Mouse (Mus musculus) neural tube, embryonic 10.5 days (tissue): ENCODE results near the gene Tsga10ip.
"Not testable (repeated sequence)": the region's sequence is repeated elsewhere in the genome, so short reads cannot be mapped to it uniquely, and the experiment has no call there.

Experiments used
- DNase-seq: peaks from one replicate; pipeline ENCODE4 v3.0.0-alpha.2; 2017; ENCODE audit warnings: low spot score; ENCODE audit errors: extremely low spot score

Gene Tsga10ip

DNA sequence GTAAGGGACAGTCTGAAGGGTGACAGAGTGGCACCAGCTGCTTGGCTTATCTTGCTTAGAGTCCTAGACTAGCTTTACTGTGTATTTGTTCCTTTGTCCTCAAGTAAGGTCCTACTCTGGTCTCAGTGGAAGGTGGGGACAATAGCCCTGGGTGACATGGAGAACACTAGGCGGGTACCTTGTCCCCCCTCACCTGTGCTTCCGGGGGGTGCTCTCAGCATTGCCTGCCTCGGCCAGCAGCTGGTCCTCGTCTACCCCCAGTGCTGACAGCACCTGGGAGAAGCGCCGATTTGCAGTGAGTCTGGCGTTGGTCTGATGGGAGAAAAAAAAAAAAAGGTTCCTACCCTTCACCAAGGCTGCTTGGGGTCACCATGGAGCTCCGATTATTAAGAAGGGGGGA, 11.9 kb downstream of the Tsga10ip start:
- no peak for DNase-seq

DNA sequence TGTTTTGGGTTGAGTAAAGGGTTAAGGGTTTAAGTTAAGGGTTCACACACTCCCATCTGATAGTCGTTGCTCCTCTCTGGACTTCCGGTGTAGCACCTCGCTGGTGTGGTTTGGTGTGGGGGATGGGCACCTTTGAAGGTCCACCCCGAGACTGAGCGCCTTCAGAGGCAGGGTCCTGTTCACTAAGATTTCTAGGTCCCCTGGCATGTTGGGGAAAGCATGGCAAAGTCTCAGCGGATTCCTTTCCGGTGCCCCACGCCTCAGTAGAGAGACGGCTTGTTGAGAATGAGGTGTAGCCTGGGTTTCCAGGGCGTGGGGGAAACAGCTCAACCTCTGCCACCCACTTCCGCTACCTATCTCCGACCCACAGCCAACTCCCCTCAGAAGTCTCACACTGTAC, 12.7 kb downstream of the Tsga10ip start:
- DNase-seq: no peak

DNA sequence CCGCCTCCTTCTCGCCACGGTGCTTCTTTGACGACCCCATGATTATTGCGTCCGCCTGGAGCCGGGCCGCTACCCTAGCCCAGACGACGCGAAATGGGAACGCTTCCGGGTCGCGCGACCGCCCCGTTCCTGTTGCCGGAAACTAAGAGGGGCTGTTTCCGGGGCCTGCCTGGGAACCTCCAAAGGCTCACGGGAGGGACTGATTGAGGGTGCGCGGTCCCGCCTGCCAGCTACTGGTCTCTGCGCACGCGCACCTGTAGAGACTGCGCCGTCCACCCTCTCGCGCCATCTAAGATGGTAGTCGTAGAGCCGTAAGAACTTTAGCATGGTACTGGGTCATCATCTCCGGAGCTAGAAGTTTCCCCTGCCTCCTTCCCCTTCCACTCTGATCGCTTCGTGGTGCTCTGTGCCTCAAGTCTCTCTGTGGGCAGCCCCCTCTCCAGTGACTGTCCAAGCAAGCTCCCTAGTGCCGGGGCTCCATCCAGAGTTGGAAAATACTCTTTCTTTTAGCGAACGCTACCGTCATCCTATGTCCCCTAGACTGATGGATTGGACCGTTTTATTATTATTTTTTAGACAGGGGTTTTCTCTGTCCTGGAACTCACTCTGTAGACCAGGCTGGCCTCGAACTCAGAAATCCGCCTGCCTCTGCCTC, 13.6 kb downstream of the Tsga10ip start, which contains the start of gene Sart1:
Gene Sart1 (minus strand): TSS at position 116 of the 655 bp plus-strand sequence.
- DNase-seq: peak; percentile 91

DNA sequence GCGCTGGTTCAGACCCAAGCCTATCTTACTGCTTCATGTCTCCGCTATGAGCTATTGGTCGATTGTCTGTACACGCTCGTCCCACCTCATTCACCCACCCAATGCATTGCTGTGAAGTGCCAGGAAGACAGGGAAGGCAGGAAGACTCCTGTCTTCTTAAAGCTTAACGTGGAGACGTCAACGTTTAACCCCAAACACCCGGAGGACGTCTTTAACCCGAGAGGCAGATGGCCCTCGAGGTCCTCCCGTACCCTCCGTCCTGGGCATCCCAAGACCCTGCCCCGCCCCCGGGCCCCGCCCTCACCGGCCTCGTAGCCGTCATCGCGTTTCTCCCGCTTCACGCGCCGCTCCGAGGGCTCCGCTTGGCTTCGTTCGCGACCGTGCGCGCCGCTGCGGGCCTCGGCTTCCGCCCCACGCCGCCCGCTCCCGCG, 14.3 kb downstream of the Tsga10ip start:
- no peak for DNase-seq

DNA sequence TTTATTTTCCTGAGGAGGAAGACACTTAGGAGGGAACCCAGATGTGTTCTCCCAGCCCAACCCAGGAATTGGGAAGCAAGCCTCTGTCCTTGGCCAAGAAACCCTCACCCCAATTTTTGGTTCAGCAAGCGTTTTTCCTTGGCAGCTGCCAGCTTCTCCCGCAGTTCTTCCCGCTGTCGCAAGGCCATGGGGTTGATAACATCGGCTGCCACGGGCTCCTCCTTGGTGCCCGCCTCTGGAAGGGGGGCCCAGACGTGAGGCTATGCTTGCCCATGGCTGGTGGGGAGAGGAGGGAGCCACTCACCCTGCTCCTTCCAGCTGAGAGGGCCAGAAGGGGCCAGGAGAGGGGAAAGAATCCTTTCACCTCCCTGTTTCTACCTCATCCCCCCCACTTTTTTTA, 17.6 kb downstream of the Tsga10ip start:
- no peak for DNase-seq

DNA sequence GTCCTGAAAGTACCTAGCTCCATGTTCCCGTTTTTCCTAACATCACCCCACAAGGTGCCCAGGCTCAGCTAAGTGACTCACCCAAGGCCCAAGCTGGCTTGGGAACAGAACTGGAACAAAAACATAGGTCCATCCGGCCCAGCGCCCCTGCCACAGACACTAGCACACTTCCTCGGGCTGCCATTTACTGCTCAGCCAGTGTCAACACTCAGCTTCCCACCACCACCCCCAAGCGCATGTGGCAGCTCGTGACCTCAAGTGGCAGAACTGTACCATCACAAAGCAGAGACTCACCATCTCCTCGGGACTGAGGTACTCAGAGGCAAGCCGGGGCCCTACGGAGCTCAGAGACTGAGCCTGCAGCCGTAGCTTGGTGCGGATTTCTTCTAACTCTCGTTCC, 19.0 kb downstream of the Tsga10ip start:
- DNase-seq: no peak

DNA sequence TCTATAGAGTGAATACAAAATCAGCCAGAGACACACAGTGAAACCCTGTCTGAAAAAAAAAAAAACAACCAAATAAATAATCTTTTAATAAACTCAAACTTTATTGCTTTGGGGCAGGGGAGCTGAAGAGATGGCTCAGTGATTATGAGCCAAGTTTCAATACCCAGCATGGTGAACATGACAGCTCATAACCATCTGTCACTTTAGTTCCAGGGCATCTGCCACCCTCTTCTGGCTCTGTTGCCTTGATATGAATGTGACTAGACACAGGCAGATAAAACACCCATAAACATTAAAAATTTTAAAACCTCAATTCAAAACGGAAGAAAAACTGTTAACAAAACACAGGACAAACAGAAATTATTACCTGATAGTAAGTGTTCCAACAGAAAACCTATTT, 24.9 kb downstream of the Tsga10ip start:
- no peak for DNase-seq

DNA sequence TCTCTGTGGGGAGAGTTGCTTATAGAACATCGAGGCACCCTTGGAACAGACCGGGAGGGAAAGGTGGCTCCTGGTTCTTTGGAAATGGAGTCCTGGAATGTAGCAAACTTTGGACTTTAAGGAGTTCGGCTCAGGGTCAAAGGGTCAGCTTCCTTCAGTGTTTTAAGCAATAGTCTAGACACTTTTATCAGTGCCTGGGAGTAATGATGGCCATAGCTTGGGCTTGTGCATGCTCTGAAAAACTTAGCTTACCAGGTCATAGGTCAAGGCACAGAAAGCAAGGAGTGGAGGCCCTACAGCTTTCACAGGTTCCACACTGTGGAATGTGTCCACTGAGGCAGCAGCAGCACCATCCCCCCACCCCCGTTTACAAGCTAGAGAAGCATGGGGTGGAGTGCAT, 27.6 kb downstream of the Tsga10ip start:
- no peak for DNase-seq

DNA sequence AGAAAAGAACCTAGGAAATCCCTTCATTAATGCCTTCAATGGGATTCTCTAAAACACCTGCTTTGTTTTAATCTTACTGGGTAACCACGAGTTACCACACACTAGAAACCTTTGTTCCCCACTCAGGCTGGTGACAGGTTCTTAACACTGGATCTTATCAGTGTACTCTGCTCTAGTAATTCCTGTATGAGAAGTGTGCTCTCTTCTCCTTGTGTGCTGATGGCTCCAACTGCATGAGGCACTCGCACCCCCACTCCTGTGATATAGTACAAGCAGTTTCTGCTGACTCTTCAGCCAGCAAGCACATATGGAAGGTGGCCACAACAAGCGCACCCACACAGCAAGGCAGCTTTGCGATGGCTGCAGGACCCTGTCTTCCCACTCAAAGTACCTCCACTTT, 28.1 kb downstream of the Tsga10ip start:
- no peak for DNase-seq

DNA sequence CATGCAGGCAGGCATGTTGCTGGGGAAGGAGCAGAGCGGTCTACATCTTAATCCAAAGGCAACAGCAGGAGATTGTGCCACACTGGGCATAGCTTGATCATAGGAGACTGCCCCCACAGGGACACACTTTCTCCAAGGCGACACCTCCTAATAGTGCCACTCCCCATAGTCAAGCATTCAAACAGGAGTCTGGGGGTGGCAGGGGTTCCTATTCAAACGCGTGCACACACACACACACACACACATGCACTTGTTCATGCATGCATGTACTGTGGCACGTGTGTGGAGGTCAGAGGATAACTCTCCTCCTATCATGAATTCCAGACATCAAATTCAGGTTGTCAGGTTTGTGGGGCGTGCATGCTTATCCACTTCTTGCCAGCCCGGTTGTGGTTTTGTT, 29.6 kb downstream of the Tsga10ip start:
- no peak for DNase-seq

DNA sequence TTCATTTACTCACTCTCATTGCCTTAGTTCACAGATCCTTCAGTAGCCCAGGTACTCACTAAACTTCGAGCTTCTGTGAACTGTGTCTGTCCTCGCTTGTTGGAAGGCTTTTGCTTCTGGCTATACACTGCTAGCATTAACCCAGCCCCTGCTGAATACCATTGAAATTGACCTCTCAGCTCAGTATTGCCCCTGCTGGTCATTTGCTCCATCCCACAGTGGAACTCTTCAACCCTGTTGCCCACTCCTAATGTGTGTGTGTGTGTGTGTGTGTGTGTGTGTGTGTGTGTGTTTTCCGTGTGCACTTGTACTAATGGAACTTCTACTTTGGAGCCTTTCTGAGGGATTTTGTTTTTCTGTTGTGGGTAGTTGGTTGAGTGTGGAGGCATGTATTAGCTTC, 31.4 kb downstream of the Tsga10ip start:
- DNase-seq: no peak

DNA sequence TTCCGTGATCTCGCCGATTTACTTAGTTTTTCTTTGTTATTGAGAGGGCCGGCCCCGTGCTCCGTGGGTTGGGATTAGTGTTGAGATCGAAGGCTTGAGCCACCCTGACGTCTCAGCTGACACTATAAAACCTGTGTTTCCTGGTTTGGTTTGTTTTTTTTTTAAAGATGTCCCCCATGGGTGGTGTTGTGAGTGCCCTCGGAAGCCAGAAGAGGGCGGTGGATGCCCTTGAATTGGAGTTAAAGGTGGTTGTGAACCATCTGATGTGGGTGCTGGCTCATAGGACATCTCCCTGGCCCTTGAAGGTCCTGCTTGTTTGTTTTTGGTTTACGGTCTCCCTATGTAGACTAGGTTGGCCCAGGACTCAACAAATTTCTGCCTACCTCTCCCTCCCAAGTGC, 34.9 kb downstream of the Tsga10ip start:
- DNase-seq: no peak

DNA sequence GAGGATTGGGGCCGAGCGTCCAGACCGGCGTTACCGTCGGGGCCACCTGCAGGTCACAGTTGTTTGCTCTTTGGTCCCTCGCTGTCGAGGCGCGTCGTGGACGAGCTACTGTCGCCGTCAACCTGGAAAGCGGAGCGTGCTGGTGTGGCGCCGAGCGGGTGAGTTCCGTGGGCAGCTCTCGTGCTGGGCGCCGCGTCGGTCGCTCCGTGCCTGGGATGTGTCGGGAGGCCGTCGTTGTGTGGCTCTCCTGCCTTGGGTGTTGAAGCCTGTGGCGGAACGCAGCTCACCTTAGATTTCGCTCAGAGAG, 35.3 kb downstream of the Tsga10ip start, which contains the start of gene Banf1:
Gene Banf1 (minus strand): TSS at position 116 of the 307 bp plus-strand sequence.
- DNase-seq: no peak

DNA sequence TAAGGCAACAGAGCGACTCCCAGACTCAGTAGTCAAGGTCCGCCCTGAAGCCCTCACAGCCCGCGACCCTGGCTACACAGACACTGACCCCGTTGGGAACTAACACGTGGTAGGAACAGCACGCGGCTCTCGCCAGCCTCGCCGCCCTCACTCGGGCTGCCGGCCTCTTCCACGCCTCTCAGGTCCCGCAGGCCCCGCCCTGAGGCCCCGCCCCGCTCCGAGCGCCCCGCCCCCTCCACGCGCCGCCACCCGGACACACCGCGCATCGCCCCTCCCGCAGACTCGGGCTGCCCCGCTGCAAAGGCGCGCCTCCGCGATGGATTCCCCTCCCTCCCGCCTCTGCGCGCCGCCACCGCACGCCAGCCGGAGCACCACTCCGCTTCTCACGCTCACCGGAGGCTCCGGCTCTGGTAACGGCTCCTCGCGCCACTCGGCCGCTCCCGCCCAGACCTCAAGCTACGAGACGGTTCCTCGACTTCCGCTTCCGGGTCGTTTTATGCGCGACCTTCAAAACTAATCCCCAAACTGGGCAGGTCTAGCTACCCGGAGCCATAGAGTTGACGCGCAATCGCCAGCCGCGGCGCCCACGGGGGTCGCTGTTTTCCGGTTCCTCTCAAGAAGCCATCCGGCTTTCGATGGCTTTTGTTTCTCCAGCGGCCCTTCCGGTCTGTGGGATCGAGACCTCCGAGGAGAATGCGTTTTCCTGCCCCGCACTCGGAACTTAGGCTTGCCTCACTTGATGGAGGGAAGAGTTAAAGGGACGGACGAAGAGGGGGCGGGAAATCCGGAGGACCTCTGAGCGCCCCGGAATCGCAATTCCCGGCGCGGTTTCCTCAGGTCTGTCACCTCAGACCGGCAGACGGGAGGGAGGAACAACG, 35.9 kb downstream of the Tsga10ip start, which contains the start of gene Eif1ad:
Gene Eif1ad (plus strand): TSS at position 567 of the 878 bp plus-strand sequence.
- DNase-seq: peak; percentile 99

DNA sequence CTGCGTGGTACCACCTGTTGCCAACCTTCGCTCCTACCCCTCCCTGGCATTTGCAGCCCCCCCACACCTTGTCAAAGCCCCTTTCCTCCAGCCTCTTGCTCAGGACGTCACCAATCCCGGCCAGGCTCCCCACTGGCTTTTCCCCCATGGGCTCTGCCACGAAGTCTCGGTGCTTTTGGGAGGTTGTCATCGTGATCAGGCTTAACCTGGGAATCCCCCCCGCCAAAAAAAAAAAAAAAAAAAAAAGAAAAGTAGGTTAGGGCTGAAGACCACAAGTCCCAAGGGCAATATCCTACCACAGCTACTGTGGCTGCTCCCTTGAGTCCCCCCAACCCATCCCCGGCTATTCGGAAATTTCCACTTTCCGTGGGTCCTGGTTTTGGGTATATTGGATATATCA, 36.6 kb downstream of the Tsga10ip start:
- no peak for DNase-seq

DNA sequence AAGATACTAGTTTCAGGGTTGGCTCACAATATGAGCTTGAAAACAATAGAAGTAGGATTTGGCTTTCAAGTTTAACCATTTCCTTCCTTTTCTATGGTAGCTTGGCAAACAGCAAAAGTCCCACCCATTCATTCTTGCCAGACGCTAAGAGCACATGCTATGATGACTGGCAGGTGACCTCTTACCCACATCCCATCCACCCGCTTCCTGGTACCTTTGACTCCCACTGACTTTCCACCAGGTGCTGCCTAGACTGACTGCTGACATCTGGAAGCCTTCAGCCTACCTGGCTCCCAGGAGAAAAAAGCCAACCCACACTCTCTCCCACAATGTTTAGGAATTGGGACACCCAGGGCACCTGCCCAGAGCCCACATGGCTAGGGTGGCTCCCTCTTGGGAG, 38.2 kb downstream of the Tsga10ip start:
- DNase-seq: no peak

DNA sequence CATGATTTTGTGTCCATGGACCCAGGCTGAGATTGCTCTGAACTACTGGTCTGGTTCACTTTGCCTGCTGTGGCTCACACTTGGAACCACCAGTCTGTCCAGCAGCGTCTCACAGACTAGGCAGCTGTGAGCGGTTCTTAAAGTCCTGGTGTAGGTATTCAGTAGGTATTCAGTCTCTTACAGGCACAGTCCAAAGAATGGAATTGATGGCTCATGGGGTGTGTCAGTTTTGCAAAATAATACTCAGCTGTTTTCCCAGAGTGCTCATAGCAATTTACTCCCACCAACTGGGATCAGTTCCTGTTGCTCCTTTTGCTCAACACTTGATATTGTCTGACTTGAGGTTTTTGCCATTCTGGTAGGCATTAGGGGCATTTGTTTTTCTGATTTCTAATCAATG, 40.1 kb downstream of the Tsga10ip start:
- DNase-seq: no peak

DNA sequence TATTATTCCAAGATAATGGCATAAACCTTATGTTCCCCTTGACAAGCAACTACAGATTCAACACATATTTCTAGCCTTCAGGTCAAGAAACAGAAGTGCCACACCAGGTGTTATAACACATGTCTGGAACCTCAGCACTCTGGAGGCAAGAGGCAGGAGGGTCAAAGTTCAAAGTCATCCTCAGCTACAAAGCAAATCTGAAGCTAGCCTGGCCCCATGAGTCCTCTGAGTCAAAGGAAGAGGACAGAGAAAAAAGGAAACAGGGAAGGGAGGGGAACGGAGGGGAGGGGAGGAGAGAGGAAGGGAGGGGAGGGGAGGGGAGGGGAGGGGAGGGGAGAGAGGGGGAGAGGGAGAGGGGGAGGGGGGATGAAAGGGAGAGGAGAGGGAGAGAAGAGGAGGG, 46.2 kb downstream of the Tsga10ip start:
- DNase-seq: no peak

DNA sequence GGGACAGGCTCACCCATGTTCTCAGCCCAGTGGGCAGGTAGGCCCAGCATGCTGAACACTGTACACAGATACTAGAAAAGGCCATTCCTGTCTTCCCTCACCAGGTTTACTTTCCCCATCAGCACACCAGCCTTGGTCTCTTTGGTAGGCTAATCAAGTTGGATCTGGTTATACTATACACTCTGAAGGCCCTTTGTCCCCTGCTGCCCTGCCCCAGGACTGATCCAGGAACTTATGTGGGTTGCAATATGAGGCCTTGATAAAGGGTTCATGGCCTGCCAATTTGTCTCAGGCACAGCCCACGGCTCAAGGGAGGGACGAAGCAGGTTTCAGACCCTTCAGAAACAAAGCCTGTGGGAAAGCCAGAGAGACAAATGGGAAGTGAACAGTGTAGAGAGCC, 48.7 kb downstream of the Tsga10ip start:
- DNase-seq: no peak

DNA sequence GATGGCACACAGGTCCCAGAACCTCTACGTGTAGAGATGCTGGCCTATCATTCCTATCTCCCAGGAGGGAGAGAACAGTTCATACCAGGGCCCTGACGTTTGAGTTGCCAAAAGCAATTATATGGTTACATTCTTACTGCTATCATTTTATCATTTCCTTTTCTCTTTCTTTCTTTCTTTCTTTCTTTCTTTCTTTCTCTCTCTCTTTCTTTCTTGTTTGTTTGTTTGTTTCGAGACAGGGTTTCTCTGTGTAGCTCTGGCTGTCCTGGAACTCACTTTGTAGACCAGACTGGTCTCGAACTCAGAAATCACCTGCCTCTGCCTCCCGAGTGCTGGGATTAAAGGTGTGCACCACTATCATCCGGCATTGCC, 52.8 kb downstream of the Tsga10ip start, which contains the start of gene Cst6:
Gene Cst6 (minus strand): TSS at position 73 of the 372 bp plus-strand sequence.
- DNase-seq: not testable (repeated sequence)

DNA sequence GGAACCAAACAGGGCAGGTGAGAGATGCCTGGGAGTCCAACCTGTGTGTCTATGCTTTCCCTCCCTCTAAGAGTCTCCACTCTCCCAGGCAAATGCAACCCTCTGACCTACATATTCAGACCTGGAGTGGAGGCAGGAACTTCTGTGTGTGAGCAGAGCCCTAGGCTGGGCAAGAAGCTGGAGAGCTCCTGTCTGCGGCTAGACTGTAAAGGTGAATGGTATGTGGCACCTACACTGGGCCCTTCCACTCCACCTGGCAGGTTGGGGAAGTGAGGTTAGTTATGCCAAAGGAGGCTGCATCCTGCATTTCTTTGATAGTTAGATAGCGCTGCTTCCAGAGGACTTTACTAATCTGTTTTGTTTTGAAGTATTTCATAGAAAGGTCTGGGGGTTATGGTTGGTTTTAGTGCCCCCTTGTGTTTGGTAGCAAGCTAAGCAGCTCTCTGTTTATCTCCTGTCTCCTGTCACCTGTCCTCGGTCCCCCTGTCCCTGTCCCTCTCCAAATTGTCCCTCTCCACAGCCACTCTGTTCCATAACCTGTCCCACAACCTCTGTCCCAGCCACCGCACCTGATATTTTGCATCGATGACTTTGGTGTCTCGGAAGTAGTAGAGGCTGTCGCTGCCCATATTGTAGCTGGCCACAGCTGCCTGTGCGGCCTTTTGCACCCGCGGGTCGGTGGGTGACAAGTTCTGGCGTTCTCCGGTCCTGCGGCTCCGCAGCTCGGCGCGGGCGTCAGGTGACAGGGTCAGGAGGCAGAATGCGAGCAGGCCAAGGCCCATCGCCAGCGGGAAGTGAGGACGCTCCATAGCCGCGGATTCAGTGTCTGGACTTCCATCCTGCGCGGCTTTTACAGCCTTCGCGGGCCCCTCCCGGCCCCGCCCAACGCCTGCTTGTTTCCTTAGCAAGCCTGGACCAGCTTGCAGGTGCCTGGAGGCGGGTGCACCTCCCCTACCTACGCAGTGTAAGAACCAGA, 53.5 kb downstream of the Tsga10ip start:
- DNase-seq: peak; percentile 45

DNA sequence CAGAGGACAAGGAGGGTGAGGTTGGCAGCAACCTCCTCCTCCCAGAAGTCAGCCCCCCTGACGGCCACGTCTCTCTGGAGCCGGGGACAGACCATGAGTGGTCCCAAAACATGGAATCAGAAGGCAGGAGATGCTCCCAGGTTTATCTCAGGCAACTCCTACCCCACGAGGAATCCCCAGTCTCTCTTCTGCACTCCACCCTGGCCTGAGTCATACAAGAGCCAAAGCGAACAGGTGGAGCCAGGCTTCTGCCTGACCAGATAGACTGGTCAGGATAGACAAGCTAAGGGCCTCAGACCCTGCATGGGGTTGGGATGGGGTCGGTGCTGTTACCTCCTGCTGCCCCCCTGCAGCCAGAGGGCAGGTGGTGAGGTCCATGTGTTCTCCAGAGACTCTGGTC, 54.3 kb downstream of the Tsga10ip start:
- DNase-seq: no peak
